Mouse (Mus musculus): ENCODE results near the gene Psmd1. TPM values are rescaled to one million over a fixed set of nuclear protein-coding genes. Genes with fewer than 3 reads are reported as not detected.

The Psmd1 gene
- total RNA-seq, 1 experiment: 177 TPM

GRCm38 (mm10) chr1:86161061-86161460 is 96.9 kb downstream of the Psmd1 start:
- H3K4me3 ChIP-seq (ENCODE audit: insufficient read depth in 1 of 2, low read depth in 1 of 2, low read length in 2 of 2, poor library complexity in 1 of 2, severe bottlenecking in 1 of 2): no peak overlapping the region
- no peaks in the 10 kb centered on the region for H3K9me3 ChIP-seq (ENCODE audit: control insufficient read depth, insufficient read depth, low read depth, low read length)
- no peaks in the 10 kb centered on the region for H3K4me1 ChIP-seq (ENCODE audit: control insufficient read depth in 2 of 2, insufficient read depth in 2 of 2, low read length in 2 of 2, poor library complexity in 1 of 2)
- H3K36me3 ChIP-seq (ENCODE audit: control insufficient read depth, insufficient read depth, low read length, poor library complexity, severe bottlenecking): peaks cover 13% of the 10 kb centered on the region
- H3K9ac ChIP-seq (ENCODE audit: insufficient read depth, low read depth, low read length, poor library complexity, severe bottlenecking): no peak overlapping the region
- TF ChIP-seq MAFK (IDR thresholded peaks at IDR 0.05; ENCODE audit: insufficient read depth, low read depth, low read length) (no peak), CHD2 (IDR thresholded peaks at IDR 0.05; ENCODE audit: low read depth, low read length) (no peak)
- in situ Hi-C loops (cut with MboI; ENCODE audit: low sequenced_read_pairs in 2 of 2, unreplicated experiment in 2 of 2): no loop called here
- DNase-seq (ENCODE audit: low read depth, low spot score): no peak
- H3K27ac ChIP-seq (ENCODE audit: insufficient read depth, low read depth, low read length, poor library complexity, severe bottlenecking): no peak overlapping the region

- TF ChIP-seq HCFC1 (IDR thresholded peaks at IDR 0.05; ENCODE audit: borderline replicate concordance, insufficient read depth, low read length): no peak
- no peak for TF ChIP-seq ZC3H11A (IDR thresholded peaks at IDR 0.05; ENCODE audit: borderline replicate concordance, low read depth, low read length)
- TF ChIP-seq MAFK (IDR thresholded peaks at IDR 0.05; ENCODE audit: insufficient read depth, low read depth, low read length): no peak
- TF ChIP-seq ZNF384 (IDR thresholded peaks at IDR 0.05; ENCODE audit: low read depth, low read length): no peak
- no peak for TF ChIP-seq CHD2 (IDR thresholded peaks at IDR 0.05; ENCODE audit: low read depth, low read length)
- Histone ChIP-seq H3K4me3 (ENCODE audit: insufficient read depth in 1 of 2, low read depth in 1 of 2, low read length in 2 of 2, poor library complexity in 1 of 2, severe bottlenecking in 1 of 2) (no peak overlapping the region), H3K4me1 (ENCODE audit: control insufficient read depth in 2 of 2, insufficient read depth in 2 of 2, low read length in 2 of 2, poor library complexity in 1 of 2) (no peaks in the 10 kb centered on the region), H3K9me3 (ENCODE audit: control insufficient read depth, insufficient read depth, low read depth, low read length) (no peaks in the 10 kb centered on the region), H3K27ac (ENCODE audit: insufficient read depth, low read depth, low read length, poor library complexity, severe bottlenecking) (no peak overlapping the region), H3K36me3 (ENCODE audit: control insufficient read depth, insufficient read depth, low read length, poor library complexity, severe bottlenecking) (peaks cover 7% of the 10 kb centered on the region), H3K9ac (ENCODE audit: insufficient read depth, low read depth, low read length, poor library complexity, severe bottlenecking) (no peak overlapping the region)
- in situ Hi-C loops (cut with MboI; ENCODE audit: low sequenced_read_pairs in 2 of 2, unreplicated experiment in 2 of 2): no loop called here
- no peak for DNase-seq (ENCODE audit: low read depth, low spot score)
These were observed 110.4 kb downstream of the Psmd1 start for GRCm38 (mm10) chr1:86174602-86175001.

GRCm38 (mm10) chr1:86176066-86176465 is 111.9 kb downstream of the Psmd1 start:
- Histone ChIP-seq H3K9me3 (ENCODE audit: control insufficient read depth, insufficient read depth, low read depth, low read length) (no peaks in the 10 kb centered on the region), H3K4me3 (ENCODE audit: insufficient read depth in 1 of 2, low read depth in 1 of 2, low read length in 2 of 2, poor library complexity in 1 of 2, severe bottlenecking in 1 of 2) (no peak overlapping the region), H3K36me3 (ENCODE audit: control insufficient read depth, insufficient read depth, low read length, poor library complexity, severe bottlenecking) (peaks cover 5% of the 10 kb centered on the region), H3K9ac (ENCODE audit: insufficient read depth, low read depth, low read length, poor library complexity, severe bottlenecking) (no peak overlapping the region), H3K4me1 (ENCODE audit: control insufficient read depth in 2 of 2, insufficient read depth in 2 of 2, low read length in 2 of 2, poor library complexity in 1 of 2) (peaks cover 0 to under 1% of the 10 kb centered on the region in 2 experiments; a peak in 1 of 4 replicates), H3K27ac (ENCODE audit: insufficient read depth, low read depth, low read length, poor library complexity, severe bottlenecking) (no peak overlapping the region)
- in situ Hi-C loops (cut with MboI; ENCODE audit: low sequenced_read_pairs in 2 of 2, unreplicated experiment in 2 of 2): no loop called here
- no peak for TF ChIP-seq ZC3H11A (IDR thresholded peaks at IDR 0.05; ENCODE audit: borderline replicate concordance, low read depth, low read length)
- no peak for TF ChIP-seq ZNF384 (IDR thresholded peaks at IDR 0.05; ENCODE audit: low read depth, low read length)
- no peak for DNase-seq (ENCODE audit: low read depth, low spot score)

GRCm38 (mm10) chr1:86178462-86179253 is 114.5 kb downstream of the Psmd1 start:
- no peak overlapping the region for H3K4me3 ChIP-seq (ENCODE audit: insufficient read depth in 1 of 2, low read depth in 1 of 2, low read length in 2 of 2, poor library complexity in 1 of 2, severe bottlenecking in 1 of 2)
- DNase-seq (ENCODE audit: low read depth, low spot score): peak; percentile 78
- TF ChIP-seq HCFC1 (IDR thresholded peaks at IDR 0.05; ENCODE audit: borderline replicate concordance, insufficient read depth, low read length) (peak; percentile 69; the same call in 1 of the 2 replicates), ZNF384 (IDR thresholded peaks at IDR 0.05; ENCODE audit: low read depth, low read length) (peak; percentile 60; the same call in 1 of the 2 replicates), CHD2 (IDR thresholded peaks at IDR 0.05; ENCODE audit: low read depth, low read length) (no peak), ZC3H11A (IDR thresholded peaks at IDR 0.05; ENCODE audit: borderline replicate concordance, low read depth, low read length) (peak; percentile 92), MAFK (IDR thresholded peaks at IDR 0.05; ENCODE audit: insufficient read depth, low read depth, low read length) (no peak)
- H3K4me1 ChIP-seq (ENCODE audit: control insufficient read depth in 2 of 2, insufficient read depth in 2 of 2, low read length in 2 of 2, poor library complexity in 1 of 2): peaks cover 3 to 15% of the 10 kb centered on the region in 2 experiments; a peak in 2 of 4 replicates
- no peak overlapping the region for H3K9ac ChIP-seq (ENCODE audit: insufficient read depth, low read depth, low read length, poor library complexity, severe bottlenecking)
- in situ Hi-C loops (cut with MboI; ENCODE audit: low sequenced_read_pairs in 2 of 2, unreplicated experiment in 2 of 2): no loop called here
- H3K9me3 ChIP-seq (ENCODE audit: control insufficient read depth, insufficient read depth, low read depth, low read length): no peaks in the 10 kb centered on the region
- no peak overlapping the region for H3K27ac ChIP-seq (ENCODE audit: insufficient read depth, low read depth, low read length, poor library complexity, severe bottlenecking)
- no peaks in the 10 kb centered on the region for H3K36me3 ChIP-seq (ENCODE audit: control insufficient read depth, insufficient read depth, low read length, poor library complexity, severe bottlenecking)
